Mouse (Mus musculus) T-helper 1 cell (primary cell): ENCODE data around the gene Kdm4b.

Source experiments
- in situ Hi-C: fragments of 300-600 bp; cut with MboI, MseI; formaldehyde crosslinking; loops from one replicate; pipeline ENCODE4 v1.15.1; 2025; ENCODE audit warnings: high pct_unique_total_duplicates

Gene Kdm4b

DNA sequence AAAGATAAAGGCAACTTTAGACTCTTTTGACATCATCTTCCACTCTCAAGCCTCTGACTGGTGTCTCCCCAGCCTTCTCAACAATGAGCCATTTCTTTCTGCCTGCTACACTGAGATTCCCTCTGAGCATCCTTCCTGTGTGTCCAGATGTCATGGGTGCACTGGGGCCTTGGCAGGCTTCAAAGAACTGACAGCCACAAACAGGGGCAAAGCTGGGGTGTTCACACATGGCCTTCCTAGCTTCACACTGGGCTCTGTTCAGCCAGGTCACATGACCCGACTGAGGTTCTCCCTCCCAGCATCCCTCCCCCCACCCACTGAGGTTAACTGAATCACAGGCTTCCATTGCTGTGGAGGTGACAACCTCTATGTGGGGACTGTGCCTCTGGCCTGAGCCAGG, 29.7 kb upstream of the Kdm4b start:
- in situ Hi-C loops: loop anchor here (25.0 kb wide), 1 partner anchor 991 kb away; the partner anchor contains the start of gene Vav1

DNA sequence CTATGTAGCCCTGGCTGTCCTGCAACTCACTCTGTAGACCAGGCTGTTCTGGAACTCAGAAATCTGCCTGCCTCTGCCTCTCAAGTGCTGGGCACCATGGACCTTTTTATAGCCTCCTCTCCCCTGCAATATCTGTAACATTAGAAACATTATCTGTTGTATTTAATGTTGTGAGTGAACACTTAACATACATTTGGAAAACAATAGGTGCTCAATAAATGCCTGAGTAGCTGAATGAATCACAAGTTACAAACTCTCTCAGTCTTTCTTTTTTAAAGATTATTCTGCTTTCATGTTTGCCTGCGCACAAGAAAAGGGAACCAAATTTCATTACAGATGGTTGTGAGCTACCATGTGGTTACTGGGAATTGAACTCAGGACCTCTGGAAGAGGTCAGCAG, 27.6 kb upstream of the Kdm4b start:
- in situ Hi-C loops: loop anchor here (25.0 kb wide), 1 partner anchor 989 kb away; the partner anchor contains the start of gene Vav1

DNA sequence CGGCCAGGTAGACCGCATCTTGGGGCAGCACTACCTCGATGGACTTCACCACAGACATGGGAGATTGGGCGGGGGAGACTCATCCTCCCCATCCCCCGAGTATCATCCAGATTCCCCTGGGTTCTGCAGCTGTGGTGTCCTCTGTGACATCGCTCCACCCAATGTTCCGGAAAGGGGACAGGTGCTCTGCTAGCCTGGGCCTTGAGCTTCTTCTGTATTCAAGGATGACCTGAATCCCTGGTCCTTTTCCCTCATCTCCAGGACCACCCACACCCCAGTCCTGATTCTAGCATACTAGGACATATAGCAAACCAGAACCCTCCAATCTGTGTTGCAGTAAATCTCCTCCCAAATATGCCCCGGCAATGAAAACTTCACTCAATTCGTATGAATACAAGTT, 25.7 kb upstream of the Kdm4b start, which contains the start of gene Arrdc5:
TSS of gene Arrdc5 (minus strand) at position 101 of the 400 bp plus-strand sequence.
- in situ Hi-C loops: loop anchor here (10.0 kb wide), 1 partner anchor 695 kb away; the partner anchor contains the start of genes Alkbh7 and Clpp

DNA sequence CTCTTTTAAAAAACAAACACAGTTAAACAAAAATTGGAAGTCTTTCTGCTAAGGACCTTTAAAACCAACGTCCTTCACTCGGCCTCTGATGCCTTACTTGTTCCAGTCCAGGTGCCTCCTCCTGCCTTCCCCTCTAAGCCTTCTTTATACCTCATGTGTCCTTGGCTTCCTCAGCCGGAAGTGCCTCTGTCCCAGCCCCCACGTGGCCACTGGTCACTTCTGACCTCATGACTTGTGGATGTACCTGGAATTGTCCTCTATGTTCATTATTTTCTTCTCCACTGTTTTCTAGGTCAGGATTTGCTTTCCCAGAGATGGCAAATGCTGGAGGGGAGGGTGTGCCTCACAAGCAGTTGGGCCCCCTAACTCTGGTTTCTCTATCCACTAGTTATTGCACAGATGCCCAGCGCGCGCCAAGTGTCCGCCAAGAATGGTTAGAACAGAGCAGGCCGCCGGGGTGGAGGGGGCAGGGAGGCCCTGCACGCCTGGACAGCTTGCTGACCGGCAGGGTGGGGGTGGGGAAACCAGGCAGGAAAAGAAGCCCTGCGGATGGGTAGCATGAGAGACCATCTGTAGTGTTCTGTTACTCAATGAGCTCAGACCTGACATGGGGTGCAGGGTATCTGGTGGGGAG, 23.4 kb upstream of the Kdm4b start:
- in situ Hi-C loops: loop anchor here (10.0 kb wide), 1 partner anchor 692 kb away; the partner anchor contains the start of genes Alkbh7 and Clpp

DNA sequence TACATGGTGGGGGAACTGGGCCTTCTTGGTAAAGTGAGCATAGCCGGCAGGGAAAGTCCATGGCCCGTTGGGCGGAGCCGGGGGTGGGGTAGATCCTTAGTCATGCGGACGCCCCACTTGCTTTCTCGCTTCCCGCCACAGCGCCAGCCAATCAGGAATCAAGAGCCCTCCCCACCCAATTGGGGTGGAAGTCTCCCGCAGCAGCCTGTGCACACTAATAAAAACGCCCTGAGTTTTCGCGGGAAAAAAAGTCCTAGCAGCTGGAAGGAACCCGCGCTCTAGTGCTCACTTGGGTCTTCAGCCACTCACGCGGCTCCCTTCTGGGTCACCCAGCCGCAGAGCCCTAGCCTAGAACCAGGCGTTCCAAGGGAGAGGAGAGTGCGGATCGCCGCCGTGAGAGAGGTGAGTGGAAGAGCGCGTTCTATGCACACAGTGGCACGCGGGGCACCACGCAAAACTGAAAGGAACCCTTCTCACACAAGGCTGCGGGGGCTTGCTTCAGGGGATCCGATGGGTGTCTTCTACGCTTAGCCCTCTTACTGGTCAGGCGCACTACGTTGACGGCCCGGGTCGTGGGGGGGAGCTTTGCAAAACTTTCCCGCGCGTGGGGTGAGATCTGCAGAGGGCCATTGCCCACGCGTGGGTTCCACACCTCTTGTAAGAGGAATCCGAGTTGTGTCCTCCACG, 22.6 kb upstream of the Kdm4b start, which contains the start of gene Uhrf1:
TSS of gene Uhrf1 (plus strand) at position 162 of the 687 bp plus-strand sequence.
- in situ Hi-C loops: loop anchor here (10.0 kb wide), 1 partner anchor 691 kb away; the partner anchor contains the start of genes Alkbh7 and Clpp

DNA sequence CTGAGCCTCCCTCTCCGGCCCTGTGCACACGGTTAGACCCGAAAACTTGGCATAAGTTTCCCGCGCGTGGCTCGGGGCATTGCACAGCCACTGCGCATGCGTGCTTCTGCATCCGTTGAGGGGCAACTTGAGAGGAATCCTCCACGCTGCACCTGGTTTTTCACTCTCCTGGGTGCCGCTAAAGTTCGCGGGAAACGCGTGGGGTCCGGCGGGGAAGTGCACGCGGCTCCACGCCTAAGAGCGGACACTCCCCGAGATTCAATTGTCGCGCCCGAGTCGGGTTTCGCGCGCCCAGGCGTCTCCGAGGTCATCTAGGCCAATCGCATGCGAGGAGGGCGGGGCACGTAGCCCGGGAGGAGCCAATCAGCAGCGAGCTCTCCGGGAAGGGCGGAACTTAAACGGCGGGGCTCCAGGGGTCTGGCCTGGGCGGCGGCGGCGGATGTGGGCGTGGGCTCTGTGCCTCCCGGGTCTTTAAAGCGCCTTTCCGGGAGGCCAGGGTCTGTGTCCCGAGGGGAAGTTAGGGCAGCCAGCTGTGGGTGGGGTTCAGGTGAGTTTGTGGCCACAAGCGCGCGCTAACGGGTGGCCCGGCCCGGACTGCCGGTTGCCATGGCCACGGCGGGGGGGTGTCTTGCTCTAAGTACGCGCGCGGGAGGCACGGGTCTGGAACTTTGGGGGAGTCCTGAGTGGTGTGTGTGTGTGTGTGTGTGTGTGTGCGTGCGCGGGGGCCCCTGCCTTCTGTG, 21.8 kb upstream of the Kdm4b start:
- in situ Hi-C loops: loop anchor here (10.0 kb wide), 1 partner anchor 691 kb away; the partner anchor contains the start of genes Alkbh7 and Clpp

DNA sequence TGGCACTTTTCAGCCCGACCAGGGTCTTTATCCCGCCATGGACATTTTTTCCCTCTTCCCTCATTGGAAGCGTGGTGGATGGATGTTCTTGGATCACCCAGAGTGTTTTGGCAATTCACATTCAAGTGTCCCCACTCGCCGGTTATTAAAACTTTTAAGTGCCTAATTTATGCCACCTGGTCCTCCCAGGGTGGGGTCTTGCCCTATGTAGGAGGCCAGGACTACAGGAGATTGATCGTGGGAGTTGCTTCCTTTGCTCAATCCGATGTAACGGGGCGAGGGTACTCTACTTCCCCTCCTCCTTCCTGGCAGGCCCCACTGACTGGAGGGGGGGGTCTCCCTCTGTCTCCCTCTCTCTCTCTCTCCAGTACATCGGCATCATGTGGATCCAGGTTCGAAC, 21.1 kb upstream of the Kdm4b start:
- in situ Hi-C loops: loop anchor here (10.0 kb wide), 1 partner anchor 690 kb away; the partner anchor contains the start of genes Alkbh7 and Clpp

DNA sequence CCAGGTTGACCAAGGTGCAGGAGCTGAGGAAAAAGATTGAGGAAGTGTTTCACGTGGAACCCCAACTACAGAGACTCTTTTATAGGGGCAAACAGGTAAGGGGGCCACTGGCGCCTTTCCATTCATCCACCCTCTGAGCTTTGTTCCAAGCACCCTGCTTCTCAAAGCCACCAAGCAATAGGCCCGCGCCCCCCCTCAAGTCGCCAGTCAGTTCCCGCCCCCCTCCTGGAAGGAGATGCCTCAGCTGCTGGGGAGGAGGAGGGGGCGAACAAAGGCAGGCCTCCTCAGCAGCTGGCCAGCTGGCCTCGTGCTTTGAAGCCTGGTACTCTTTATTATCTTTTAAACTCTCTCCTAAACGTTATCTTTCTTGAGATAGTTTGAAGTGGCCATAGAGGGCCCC, 20.7 kb upstream of the Kdm4b start:
- in situ Hi-C loops: loop anchor here (10.0 kb wide), 1 partner anchor 690 kb away; the partner anchor contains the start of genes Alkbh7 and Clpp

DNA sequence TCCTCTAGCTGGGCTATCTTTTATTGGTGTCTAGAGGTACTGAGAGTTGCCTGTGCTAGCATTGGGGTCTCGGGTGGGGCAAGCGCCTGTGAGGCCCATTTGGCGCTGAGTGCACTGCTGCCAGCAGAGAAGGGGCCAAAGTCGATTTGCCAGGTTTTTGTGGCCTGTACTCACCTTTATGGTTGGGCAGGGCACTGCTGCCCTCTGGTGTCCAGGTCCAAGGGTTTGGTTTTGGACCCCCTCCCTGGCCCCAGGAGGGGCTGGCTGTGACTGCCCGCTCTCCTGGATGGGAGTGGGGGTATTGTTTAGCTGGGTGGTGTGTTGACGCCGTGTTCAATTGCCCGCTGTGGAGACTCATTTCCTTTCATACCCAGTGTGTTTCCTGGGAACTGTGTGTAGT, 20.0 kb upstream of the Kdm4b start:
- in situ Hi-C loops: loop anchor here (10.0 kb wide), 1 partner anchor 689 kb away; the partner anchor contains the start of genes Alkbh7 and Clpp

DNA sequence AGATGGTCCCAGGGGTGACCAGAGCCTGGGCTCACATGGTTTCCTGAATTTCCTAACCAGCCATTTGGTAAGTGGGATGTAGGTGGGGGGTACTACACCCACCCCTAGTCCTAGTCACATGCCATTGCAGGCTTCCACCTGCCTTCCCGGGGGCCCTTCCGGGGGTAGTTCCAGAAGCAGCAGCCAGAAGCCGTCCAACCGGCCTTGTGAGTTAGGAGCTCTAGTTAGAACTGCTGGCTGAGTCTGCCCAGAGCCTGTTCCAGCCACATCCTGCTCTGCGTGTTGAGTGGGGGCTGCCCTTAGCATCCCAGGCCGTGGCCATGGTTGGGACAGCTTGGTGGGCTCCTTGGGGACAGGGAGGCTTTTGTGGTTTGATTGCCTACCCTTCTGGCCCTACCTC, 17.8 kb upstream of the Kdm4b start:
- in situ Hi-C loops: loop anchor here (10.0 kb wide), 1 partner anchor 687 kb away; the partner anchor contains the start of genes Alkbh7 and Clpp

DNA sequence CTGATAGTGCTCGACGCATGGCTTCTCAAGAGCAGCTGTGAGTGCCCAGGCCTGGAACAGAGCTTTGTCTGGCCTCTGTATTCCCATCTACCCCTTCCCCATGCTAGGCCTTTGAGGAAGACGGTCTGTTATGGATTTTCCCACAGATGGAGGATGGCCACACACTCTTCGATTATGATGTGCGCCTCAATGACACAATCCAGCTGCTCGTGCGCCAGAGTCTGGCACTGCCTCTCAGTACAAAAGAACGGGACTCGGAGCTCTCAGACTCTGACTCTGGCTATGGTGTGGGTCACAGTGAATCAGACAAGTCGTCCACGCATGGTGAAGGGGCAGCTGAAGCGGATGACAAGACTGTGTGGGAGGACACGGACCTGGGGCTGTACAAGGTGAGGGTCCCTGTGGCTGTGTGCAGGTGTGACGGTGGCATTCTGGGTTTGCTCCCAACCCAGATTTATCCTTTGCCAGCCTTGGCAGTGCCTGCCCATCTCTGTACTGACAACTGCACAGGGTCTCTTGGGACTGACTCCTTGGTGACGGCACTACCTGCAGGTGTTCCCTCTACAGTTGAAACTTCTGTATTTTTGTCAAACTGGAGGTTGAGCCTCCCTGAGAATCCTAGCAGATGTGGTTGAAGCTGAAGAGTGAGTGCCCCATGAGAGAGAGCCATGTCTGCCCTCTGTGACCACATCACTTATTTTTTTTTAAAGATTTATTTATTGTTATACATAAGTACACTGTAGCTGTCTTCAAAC, 16.5 kb upstream of the Kdm4b start:
- in situ Hi-C loops: loop anchor here (10.0 kb wide), 1 partner anchor 685 kb away; the partner anchor contains the start of genes Alkbh7 and Clpp

DNA sequence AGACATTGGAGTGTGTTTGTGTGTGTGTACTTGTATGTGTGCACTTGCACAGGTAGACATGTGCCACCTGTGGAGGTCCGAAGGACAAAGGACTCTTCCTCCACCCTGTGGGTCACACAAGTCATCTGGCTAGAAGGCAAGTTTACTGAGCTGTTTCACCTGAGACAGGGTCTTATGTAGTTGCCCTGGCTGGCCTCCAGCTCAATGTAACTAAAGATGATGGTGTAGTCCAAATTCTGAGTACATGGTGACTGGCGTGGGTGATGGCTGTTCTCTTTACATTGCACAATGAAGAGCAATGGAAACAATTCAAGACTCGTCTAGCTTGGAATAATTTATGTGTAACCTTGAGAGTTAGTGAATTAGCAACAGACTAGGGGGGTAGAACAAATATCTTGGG, 1.4 kb upstream of the Kdm4b start:
- in situ Hi-C loops: no loop called here

DNA sequence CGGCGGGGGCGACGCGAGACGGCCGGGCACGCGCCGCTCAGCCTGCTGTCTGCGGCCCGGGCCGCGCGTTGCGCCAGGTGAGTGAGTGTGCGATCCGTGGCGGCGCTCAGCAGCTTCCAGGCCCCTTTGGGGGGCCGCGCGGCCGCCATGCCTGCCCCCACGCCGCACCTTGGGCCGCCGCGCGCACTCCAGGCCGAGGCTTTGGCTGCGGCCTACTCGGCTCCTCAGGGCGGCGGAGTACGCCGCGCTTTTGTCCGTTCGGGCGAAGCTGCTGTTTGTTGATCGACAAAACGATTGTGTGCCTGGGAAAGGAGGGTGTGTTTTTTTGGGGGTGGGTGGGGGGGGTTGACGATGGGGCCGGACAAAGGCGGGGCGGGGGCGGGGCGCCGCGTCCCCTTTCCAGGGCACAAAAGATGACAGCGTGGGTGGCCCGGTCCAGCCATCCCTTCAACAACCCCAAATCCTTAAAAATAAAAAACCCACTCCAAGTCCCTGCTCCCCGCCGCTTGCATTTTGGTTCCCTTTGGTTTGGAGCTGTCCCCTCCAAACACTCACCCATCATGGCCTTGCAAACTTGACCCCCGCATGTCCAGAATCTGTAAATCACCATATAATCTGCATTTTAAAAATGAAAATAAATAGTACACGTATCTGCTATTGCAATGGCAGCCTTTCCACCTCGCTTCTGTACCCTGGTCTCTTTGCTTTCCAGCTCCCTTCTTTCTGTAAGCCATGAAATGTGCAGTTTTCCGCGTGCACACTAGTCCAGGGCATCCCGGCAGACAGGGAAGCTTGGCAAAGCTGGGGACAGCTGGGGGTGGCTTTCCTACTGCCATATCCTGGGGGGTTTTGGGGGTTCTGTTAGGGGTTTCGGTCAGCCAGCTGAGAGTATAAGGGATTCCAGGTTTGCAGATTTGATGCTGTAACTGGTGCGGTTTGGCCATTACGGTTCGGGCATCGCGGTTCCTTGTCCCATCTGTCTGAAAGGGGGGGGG, 588 bp downstream of the Kdm4b start:
- in situ Hi-C loops: no loop called here

DNA sequence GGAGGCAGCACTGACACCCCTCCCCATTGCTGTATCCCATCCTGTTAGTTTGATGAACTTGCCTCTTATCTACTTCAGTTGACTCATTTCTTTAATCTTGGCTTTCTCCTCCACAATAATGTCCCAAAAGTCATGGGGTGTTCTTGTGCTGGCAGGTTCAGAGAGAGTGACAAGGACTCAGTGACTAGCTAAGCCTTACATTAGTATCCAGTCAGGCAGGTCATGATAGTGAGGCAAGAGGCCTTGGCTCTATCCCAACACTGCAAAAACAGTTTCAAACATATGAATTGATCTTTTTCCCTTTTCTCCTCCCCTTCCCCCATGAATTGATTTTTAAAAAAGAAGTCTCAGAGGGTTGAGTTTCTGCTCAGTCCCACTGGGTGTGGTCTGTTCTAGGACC, 3.4 kb downstream of the Kdm4b start:
- in situ Hi-C loops: no loop called here

DNA sequence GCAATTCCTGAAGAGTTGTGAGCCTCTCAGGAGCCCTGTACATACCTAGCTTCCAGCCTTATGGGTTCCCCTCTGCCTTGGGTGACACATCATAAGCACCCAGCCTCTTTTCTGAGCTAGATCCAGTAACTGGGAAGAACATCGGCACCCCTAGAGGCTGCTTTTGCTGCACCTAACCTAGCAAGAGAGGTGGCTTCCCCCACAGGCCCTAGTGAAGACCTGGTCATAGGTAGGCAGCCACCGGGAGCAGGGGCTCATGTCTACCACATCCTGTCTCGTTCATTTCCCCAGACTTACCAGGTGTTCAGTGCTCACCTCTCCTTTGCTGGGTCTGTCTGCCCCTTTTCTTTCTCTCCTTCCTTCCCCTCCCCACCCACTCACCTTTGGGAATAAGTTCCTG, 4.5 kb downstream of the Kdm4b start:
- in situ Hi-C loops: no loop called here

DNA sequence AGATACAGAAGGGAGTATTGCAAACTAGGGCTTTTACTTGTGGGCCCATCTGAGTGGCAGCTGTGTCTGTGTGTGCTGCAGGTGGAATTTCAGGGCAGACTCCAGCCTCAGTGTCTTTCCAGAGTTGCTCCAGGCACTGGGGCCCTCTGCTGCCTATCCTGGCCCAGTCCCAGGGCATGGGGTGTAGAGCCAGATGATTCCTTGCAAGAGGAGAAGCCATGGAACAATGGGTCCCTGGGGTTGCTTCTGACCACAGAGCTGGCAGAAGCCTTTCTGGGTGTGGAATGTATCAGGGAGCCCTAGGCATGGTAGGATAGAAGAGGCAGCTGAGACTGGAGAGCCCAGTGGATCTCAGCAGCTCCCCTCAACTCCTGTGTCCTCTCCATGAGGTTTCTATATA, 5.4 kb downstream of the Kdm4b start:
- in situ Hi-C loops: no loop called here

DNA sequence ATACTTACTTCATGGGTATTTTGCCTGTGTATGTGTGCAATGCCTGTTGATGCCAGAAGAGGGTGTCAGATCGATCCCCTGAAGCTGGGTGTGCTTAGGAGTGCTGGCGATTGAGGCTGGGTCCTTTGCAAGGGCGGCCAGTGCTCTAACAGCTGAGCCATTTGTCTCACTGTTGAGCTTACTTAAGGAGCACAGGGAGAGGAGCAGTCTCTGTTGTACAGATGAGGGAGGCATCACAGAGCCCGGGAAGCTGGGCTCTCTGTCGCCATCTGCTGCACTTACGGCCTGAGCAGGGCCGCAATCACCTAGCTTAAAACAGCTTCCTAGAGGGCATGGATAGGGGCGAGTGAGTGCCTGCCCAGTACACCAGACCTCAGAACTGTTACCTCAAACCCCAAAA, 7.1 kb downstream of the Kdm4b start:
- in situ Hi-C loops: no loop called here

DNA sequence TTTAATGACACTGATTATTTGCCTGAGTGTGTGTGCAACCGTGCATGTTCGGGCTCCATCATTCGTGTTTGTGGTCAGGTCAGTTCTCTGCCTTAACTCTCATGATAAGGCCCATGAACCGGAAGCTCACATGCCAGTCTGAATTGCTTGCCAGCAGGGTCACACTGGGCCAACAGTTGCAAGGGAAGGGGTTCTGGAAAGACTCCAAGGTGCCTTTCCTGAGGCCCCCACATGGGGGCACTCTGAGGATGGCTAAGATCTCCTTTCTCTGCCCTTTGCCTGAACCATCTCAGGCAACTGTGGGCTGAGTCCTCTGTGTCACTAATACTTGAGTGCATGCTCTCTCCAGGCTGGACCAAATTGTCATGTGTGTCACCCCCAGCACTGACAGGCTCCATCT, 11.3 kb downstream of the Kdm4b start:
- in situ Hi-C loops: no loop called here

DNA sequence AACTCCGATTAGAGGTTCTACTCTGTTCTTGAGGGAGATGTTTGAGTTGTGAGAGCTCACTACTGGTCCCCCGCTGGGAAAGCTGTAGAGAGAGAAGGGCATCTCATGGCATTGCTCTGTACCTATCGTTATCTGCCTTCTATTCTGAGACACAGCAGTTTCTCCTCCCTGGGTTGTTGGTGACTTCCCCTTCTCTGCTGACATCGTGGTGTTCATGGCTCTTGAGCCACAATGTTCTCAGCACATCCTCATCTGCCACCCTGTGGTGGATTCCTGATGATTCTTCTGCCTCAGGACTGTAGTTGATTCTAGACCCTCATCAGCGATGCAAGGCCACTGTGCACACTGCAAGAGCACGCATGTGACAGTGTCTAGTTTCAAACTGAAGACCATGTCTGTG, 11.9 kb downstream of the Kdm4b start:
- in situ Hi-C loops: no loop called here

DNA sequence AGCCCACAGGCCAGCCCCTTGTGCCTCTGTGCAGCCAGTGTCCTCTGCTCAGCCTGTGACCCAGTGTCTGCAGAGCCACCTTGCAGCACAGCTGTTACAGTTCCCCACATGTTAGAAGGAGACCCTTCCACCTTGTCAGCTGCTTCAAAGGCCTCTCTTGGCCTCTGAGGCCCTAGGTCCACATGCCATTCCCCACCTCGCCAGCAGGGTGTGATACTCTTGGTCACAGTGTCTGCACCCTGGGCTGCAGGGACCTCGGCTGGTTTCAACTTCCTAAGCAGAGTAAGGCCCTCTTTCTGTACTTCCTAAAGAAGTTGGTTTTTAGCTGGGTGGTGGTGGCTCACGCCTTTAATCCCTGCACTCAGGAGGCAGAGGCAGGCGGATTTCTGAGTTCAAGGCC, 13.0 kb downstream of the Kdm4b start:
- in situ Hi-C loops: no loop called here
